Mouse (Mus musculus) embryonic stem cell, embryonic (primary cell): ENCODE measurements at regions not wholly inside any gene's neighbourhood (a gene's known extent, or its start where the extent isn't known, plus 50 kb on each side); places are given as distances from the start of the nearest gene placed in this dataset.

Source experiments
- CTCF ChIA-PET, 4 experiments: fragments of 300-600 bp in 2 of 4; fragments of 350-600 bp in 2 of 4; sonication (Branson Sonifier 250); formaldehyde crosslinking; loops; one replicate each; lab custom pipeline; 2022; ENCODE audit warnings: inconsistent platforms in 2 of 4; lab: Charles Lee
- POLR2A ChIA-PET, 4 experiments: fragments of 300-600 bp in 2 of 4; fragments of 350-600 bp in 2 of 4; sonication (Branson Sonifier 250); formaldehyde crosslinking; loops; one replicate each; lab custom pipeline; 2022; ENCODE audit warnings: antibody characterized with exemption in 4 of 4, inconsistent platforms in 1 of 4; lab: Charles Lee

DNA sequence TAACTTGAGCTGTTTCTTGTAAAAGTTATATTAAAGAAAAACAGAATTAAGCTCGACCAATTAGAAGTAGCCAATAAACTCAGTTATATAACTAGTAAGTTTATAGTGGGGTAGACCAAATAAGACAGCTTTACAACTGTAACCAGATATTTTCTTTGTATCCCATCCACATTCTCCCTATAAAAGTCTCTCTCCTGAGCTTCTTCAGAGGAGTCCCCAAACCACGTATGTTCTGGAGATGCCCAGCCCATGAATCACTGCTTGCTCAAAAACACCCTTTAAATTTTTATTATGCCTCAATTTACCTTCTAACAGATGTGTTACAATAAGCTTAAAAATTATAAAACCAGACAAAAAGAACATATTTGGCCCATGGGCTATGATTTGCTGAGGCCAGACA, 270.1 kb downstream of the Ccdc91 start:
- POLR2A ChIA-PET, result interaction anchor here in 1 of 4 experiments (0.6 kb wide), 1 partner anchor 15 kb away, joined by 4 read pairs; no protein-coding TSS in a partner anchor
- CTCF ChIA-PET, result no interaction called here

DNA sequence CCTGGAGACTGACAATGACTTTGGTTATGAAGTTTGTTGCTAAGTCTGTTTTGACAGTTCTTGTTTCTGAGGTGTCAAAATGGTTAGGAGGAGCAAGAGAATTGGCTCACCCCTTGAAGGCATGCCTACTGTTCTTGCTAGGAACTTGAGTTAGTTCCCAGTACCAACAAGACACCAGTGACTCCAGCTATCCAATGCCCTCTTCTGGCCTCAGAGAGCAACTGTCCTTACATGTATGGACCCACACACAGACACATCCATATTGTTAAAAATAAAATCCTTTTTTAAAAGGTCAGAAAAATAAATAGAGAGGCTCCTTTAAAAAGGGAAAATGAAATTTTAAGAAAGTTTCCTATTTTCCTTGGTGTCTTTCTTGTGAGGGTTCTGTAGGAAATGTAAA, 272.3 kb downstream of the Ccdc91 start:
- ChIA-PET CTCF (no interaction called here), POLR2A (no interaction called here)

DNA sequence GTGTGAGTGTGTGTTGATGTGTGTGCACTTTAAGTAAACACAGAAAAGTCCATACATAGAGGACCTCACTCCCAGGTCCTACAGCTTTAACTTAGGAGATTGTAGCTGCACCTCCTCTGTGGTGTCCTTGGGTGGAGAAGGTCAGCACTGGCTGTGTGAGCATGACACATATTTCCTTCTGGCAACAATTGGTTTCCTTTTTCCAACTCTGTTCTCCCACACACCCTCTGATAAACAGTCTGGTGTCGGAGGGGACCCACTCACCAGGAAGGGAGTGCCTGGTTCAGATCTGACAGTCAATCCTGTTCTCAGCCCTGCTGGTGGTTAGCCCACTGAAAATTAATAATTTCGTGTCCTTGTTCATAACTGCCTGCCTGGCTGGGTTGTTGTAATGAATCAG, 276.7 kb downstream of the Ccdc91 start:
- POLR2A ChIA-PET, result no interaction called here
- CTCF ChIA-PET, result no interaction called here

DNA sequence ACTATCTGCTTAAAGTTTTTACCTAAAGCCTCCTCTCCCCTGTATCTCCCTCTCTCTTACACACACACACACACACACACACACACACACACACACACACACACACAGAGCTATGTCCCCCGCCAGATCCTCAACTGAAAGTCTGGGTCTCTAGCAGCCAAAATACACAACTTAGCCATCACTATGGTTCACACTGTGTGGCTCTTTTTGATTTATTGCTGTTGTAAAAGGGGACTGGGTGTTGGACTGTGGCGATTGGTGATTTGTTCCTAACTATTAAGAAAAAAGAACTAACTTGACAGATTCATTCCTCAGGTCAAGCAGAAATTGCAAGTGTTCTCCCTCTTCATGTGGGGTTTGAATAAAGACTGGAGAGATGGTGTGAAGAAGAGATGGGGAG, 278.2 kb downstream of the Ccdc91 start:
- ChIA-PET POLR2A (interaction anchor here in 1 of 4 experiments (0.6 kb wide), 1 partner anchor 217 kb away, joined by 3 read pairs; no protein-coding TSS in a partner anchor), CTCF (no interaction called here)

DNA sequence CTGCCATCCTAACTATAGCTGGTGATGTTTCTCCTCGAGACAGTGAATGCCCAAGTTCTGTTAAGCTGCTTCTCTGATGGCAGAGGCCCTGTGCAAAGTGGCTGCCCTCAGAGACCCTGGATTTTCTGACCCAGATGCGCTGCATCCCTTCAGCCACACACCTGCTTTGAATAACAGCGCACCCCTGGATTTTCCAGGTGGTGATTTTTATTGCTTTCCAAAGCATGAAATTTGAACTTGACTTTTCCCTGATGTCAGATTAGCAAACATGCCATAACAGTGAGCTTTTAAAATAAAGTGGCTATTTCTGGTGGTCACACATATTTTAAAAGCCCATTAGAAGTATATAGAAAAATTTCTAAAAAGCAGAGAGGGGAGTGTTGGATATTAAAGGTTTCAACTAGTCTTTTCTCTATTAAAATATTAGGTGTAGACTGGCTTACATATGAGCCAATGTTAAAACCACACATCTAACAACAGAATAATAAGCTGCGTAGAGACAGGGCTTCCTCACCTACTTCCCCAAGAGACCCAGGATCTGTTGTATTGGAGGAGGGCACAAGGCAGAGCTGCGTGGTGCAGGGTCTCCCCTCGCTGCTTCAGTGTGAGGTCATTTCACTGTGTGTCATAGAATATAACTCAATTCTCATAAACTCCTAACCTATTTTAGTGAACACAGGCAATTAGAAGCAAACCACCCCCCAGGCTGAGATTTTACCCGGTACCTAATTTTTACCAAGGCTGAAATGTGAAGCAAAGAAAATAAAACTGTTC, 280.3 kb downstream of the Ccdc91 start:
- ChIA-PET POLR2A (no interaction called here), CTCF (interaction anchor here in 2 of 4 experiments (0.5 to 0.6 kb wide), 2 partner anchors 24 to 1728 kb away, joined by 3 to 7 read pairs; no protein-coding TSS in a partner anchor)

DNA sequence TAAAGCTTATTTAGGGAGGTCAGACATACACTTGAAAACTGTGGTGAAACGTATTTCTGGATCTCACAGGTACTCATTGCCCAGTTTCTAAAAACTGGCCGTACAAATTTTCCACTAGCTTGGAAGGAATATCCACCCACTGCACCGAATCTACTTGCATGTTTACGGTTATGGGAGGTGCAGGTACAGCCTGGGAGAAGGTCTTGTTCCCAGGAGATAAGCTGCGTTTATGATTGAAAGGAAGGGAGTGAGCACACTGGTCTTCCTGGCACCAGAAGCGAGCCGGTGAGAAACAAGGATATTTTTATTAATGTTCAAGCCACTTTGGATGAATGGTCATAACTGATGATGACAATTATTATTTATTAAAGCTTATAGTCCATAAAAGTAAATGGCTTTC, 283.9 kb downstream of the Ccdc91 start:
- ChIA-PET CTCF (interaction anchor here in 1 of 4 experiments (0.7 kb wide), 1 partner anchor 1361 kb away, joined by 4 read pairs; no protein-coding TSS in a partner anchor), POLR2A (no interaction called here)

DNA sequence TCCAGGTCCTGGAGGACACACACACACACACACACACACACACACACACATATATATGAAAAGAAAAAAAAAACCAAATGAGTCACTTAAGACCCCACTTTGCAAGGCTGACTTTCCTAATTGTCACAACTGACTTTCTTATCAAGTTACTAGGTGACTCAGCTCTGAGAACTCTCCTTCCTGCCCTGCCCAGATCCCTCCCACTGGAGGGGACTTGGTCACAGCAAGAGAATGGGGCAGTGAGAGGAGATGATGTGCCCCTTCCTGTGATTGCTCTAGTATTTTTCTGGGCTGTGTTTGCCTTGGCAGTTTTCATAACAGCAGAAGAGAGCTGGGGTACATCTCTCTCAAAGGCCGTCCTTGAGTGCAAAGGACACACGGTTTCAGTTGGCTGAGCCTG, 284.5 kb downstream of the Ccdc91 start:
- ChIA-PET CTCF (no interaction called here), POLR2A (no interaction called here)

DNA sequence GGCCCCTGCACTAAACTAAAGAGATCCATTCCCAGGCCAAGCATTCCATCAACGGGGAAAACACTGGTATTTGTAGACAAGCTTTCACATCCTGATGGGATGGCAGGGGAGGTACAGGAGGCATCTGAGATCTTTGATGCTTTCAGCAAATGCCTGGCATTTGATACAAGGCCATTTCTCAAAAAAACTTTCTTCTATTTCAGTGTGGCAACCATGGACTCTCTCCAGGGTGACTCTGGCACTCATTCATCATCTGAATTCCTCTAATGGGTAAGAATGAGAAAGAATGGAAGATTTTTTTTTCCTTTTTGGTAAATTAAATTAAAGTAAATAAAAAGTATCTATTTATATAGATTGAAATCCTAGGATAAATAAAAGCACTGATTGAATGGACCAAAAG, 281.8 kb upstream of the Far2 start:
- ChIA-PET POLR2A (no interaction called here), CTCF (no interaction called here)

DNA sequence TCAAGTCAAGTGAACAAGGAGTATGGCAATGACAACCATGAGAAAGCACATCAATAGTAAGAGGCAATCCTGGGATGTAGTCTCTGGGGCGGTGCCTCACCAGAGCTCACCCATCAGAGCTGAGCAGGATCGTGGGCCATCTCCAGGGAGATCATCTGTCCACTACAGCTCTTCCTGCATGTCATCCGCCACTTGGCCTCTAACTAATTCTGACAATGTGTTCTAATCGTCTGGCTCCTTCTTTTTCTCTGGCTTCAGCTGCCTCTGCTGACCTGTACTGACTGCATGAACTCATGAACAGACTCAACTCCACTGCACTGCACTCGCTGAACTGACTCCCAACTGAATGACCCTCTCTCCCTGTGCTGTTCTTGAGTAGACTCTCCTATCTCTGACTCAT, 277.9 kb upstream of the Far2 start:
- CTCF ChIA-PET, result no interaction called here
- POLR2A ChIA-PET, result no interaction called here

DNA sequence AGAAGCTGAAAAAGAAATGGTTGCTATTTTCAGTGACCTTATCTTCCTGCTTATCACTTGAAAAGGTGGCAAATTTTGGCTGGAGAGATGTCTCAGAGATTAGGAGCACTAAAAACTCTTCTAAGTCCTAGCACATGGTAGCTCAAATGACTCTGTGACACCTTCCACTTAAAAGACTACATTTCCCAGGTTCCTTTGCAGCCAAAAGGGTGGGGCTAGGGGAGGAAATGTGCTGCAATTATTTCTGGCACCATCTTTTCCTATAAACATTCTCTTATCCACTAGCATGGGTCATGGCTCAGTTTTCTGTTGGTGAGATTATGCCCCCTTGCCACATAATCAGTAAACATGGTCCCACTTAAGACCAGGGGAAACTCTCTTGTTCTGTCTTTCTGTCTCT, 277.0 kb upstream of the Far2 start:
- ChIA-PET POLR2A (no interaction called here), CTCF (no interaction called here)

DNA sequence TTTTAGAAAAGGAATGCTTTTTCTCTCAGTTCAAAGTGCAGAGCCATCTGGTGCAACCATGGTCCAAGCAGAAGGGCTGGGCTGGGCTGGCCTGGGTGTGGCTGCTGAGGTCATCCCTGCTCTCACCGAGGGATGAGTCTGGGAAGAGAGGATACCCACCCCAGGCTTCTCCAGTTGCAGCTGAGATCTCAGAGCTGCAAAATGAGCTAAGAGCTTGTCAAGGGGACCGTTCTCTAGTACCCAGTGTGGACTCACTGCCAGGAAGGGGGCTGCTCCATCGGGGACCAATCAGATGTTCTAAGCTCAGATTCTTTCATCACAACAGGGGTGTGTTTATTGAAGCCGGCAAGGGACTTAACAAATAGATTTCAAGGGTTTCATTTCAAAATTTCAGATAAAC, 275.6 kb upstream of the Far2 start:
- CTCF ChIA-PET, result interaction anchor here in 1 of 4 experiments (0.9 kb wide), 1 partner anchor 333 kb away, joined by 3 read pairs; no protein-coding TSS in a partner anchor
- POLR2A ChIA-PET, result no interaction called here

DNA sequence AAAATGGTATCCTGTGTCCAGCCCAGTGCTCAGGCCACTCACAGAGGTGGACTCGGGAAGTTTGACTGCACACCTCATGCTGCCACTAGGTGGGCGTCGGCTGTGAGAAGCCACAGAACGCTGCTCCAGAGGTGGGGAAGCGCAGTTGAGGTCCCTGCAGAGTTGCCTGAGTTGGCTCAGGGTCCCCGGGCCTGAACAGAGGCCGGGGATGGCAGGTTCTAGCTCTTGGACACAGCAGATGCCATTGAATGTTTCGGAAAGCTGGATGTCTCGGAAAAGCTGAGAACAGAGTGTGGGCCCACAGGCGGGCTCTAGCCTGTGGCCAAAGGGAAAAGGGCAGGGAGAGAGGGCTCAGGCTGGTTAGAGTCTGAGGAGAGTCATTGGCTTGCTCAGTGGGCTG, 273.2 kb upstream of the Far2 start:
- ChIA-PET CTCF (interaction anchor here in 2 of 4 experiments (0.6 to 1.0 kb wide), 2 partner anchors 13 to 37 kb away, joined by 3 to 4 read pairs; no protein-coding TSS in a partner anchor), POLR2A (no interaction called here)

DNA sequence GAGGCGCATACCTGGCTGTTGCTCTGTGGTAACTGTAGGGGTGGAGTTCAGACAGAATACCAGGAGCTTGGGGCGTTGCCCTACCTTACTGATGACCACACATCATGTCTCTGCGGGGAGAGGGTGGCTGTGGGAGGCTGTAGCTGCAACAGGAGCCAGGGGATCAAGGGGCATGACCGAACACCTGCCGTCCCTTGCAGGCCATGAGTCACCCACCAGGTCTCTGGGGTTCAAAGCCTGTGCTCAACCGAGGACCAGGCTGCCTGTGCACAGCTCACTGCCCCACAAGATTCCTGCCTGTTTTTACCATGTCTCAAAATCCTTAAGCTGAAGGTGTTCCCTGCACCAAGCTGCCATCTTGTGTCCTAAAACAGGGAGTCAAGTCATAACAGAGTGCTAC, 272.4 kb upstream of the Far2 start:
- ChIA-PET POLR2A (interaction anchor here in 1 of 4 experiments (0.8 kb wide), 1 partner anchor 10 kb away, joined by 3 read pairs; no protein-coding TSS in a partner anchor), CTCF (no interaction called here)

DNA sequence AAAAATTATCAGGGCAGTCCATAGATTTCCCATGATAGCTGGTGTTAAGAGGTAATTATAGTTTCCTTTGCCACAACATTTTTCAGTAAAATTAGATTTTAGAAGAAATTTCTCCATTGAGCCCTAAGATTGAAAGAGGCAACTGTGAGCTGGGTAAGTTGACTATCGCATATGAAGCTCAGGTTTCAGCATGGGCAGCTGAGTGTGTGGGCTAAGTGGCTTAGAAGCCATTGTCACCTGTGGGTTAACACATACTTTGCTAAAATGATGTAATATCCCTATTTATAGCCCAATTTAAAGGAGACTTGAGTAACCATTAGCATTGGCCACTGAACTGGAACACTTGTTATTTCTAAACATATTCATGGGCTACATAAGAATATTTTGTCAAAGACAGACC, 267.6 kb upstream of the Far2 start:
- CTCF ChIA-PET, result no interaction called here
- POLR2A ChIA-PET, result no interaction called here

DNA sequence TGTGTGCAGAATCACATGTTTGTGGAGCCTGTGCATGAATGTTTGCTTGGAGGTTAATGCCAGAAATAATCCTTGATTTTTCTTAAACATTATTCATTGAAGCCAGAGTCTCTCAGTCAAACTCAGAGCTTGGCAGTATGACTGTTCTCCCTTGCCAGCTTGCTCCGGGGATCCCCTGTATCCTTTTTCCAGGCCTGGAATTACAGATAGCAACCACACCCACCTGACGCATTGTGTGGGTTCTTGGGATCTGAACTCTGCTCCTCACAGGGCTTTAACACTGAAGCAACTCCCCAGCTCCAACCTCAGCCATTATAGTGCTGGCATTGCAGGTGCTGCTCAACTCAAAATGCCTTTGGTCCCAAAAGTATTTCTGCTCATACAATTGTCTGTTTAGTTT, 262.8 kb upstream of the Far2 start:
- ChIA-PET POLR2A (no interaction called here), CTCF (no interaction called here)

DNA sequence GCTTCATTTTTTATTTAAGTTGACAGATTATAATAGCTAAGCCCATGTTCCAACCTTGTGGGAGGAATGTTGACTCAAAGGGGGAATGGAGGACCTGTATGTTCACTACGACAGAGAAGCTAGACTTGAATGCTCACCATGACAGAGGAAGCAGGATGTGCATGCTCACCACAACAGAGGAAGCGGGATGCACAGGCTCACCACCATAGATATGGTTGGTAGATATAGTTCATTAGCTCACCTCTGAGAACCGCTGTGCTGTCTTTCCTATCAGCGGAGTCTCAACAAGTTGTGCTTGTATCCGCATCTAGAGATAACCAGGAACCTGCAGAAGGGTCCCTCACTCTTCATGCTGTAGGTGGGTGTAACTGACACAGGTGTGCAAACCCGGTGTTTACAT, 262.2 kb upstream of the Far2 start:
- ChIA-PET CTCF (no interaction called here), POLR2A (no interaction called here)

DNA sequence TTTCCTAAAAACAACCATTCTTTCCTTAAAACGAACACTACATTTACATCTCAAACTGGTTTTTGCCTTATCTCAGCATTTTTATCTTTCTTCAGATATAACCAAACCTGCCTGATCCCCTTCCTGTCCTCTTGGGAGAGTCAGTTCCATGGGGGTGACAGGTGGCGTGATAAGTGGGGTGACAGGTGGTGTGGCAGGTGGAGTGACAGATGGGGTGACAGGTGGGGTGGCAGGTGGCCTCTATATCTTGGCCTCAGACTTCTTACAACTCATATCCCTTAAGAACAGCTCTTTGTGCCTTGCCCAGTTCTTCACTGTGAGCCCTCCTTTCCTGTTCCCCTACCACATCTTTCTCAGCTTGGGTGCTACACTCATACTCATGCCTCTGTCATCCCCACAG, 259.0 kb upstream of the Far2 start:
- ChIA-PET POLR2A (no interaction called here), CTCF (no interaction called here)

DNA sequence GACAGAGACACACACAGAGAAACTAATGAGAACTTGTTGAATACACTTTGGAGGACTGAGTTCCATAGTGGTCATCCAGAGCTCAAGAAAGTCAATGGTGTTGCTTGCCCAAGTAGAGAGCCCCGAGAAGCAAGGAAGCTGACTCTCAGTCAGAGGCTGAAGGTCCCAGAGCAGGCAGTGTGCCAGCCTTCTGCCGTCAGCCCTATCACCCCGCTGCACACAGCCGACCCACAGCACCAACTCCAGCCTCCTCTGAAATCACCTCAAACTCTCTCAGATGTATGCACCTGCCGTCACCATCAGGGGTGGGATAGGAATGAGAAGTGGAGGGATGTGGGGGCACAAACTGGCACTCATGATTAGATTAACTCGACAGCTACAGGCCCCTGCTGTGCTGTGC, 257.9 kb upstream of the Far2 start:
- ChIA-PET POLR2A (no interaction called here), CTCF (no interaction called here)

DNA sequence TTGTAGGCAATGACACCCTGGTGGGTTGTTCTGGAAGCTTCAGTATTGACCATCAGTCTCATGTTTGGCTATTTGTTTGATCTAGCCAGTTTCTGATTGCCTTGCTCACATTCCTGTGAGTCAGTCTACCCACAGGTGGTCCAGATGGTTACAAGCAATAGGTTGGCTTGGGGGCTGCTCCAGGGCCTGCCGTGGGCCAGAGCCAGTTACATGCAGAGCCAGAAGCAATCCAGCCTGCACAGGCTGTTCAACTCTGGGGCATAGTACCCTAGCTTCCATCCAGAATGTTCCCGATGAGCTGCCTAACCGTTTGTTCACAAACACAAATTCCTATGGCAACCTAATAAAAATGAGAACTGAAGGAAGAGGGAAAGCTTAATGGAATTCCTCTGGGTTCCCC, 253.2 kb upstream of the Far2 start:
- ChIA-PET CTCF (interaction anchor here in 1 of 4 experiments (0.6 kb wide), 1 partner anchor 929 kb away, joined by 3 read pairs; no protein-coding TSS in a partner anchor), POLR2A (interaction anchor here in 1 of 4 experiments (0.6 kb wide), 1 partner anchor 157 kb away, joined by 6 read pairs; no protein-coding TSS in a partner anchor)

DNA sequence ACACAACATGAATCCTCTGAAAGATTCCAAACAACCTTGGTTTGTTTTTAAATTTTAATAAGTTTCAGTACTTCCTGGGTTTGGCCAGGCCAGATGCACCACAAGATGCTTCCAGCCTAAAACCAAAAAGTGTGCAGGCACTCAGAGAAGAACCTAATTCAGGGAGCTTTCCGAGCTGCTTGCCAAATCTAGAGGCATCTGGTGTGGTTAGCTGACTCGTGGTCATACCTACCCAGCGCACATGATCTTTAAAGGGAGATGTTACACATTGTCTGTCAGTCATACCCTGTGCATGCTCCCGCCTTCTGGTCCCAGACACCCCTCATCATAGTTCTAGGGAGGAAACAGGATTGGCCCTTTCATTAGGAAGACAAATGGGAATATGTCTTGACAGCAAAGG, 252.7 kb upstream of the Far2 start:
- CTCF ChIA-PET, result no interaction called here
- POLR2A ChIA-PET, result interaction anchor here in 1 of 4 experiments (0.6 kb wide), 1 partner anchor 157 kb away, joined by 6 read pairs; no protein-coding TSS in a partner anchor
